Mouse (Mus musculus) stomach, postnatal 0 days (tissue): Measurements from ENCODE around the gene Csrp1.

Experiments
- CTCF ChIP-seq: IDR thresholded peaks from 2 replicates; pipeline ENCODE4 v1.5.1; 2016; ENCODE audit warnings: antibody characterized with exemption, low read depth, mild to moderate bottlenecking, moderate library complexity
- EP300 ChIP-seq: optimal IDR thresholded peaks from 2 replicates; pipeline ENCODE3; 2016; ENCODE audit warnings: antibody characterized with exemption

- no peak for TF ChIP-seq EP300
- TF ChIP-seq CTCF: no peak
Observed at GRCm38 (mm10) chr1:135770896-135771572, 51.2 kb downstream of the Csrp1 start.
